Mouse (Mus musculus): ENCODE data around the gene Kcnk3. TPM values are rescaled to one million over a fixed set of nuclear protein-coding genes. Genes with fewer than 3 reads are reported as not detected.

Gene Kcnk3
- polyA plus RNA-seq, 1 experiment, result 0.11 TPM

DNA sequence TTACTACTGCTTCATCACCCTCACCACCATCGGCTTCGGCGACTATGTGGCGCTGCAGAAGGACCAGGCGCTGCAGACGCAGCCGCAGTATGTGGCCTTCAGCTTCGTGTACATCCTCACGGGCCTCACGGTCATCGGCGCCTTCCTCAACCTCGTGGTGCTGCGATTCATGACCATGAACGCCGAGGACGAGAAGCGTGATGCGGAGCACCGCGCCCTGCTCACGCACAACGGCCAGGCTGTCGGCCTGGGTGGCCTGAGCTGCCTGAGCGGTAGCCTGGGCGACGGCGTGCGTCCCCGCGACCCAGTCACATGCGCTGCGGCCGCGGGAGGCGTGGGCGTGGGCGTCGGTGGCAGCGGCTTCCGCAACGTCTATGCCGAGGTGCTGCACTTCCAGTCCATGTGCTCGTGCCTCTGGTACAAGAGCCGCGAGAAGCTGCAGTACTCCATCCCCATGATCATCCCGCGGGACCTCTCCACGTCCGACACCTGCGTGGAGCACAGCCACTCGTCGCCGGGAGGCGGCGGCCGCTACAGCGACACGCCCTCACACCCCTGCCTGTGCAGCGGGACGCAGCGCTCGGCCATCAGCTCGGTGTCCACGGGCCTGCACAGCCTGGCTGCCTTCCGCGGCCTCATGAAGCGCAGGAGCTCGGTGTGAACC, 34.3 kb downstream of the Kcnk3 start:
- TF ChIP-seq MYOG (IDR thresholded peaks at IDR 0.05; ENCODE audit: control insufficient read depth in 1 of 3, insufficient read depth in 1 of 3, insufficient read length in 2 of 3, low read depth in 2 of 3) (no peak), TCF12 (IDR thresholded peaks at IDR 0.05; ENCODE audit: insufficient read depth, poor library complexity, severe bottlenecking) (no peak), USF1 (IDR thresholded peaks at IDR 0.05; ENCODE audit: low read depth) (no peak), REST (IDR thresholded peaks at IDR 0.05; ENCODE audit: insufficient read depth, insufficient read length) (no peak), TCF3 (IDR thresholded peaks at IDR 0.05; ENCODE audit: insufficient read length, low read depth) (no peak), POLR2AphosphoS2 (IDR thresholded peaks at IDR 0.05; ENCODE audit: insufficient read length, low read depth) (no peak), POLR2A (IDR thresholded peaks at IDR 0.05; ENCODE audit: insufficient read length, low read depth) (no peak), E2F4 (IDR thresholded peaks at IDR 0.05; ENCODE audit: insufficient read depth) (no peak), CEBPB (IDR thresholded peaks at IDR 0.05; ENCODE audit: insufficient read depth, poor library complexity, severe bottlenecking) (no peak), MYOD1 (IDR thresholded peaks at IDR 0.05; ENCODE audit: control insufficient read depth in 1 of 3, insufficient read length in 2 of 3, low read depth in 2 of 3) (no peak), SRF (IDR thresholded peaks at IDR 0.05; ENCODE audit: control insufficient read depth, insufficient read length, low read depth) (no peak), MAX (IDR thresholded peaks at IDR 0.05; ENCODE audit: low read depth) (no peak)
- no peak overlapping the region for H3K4me3 ChIP-seq
- no peaks in the 10 kb centered on the region for H3K36me3 ChIP-seq (ENCODE audit: control insufficient read depth, insufficient read depth)
- H3K79me2 ChIP-seq (ENCODE audit: control insufficient read depth, insufficient read depth), result no peaks in the 10 kb centered on the region
- H3K27me3 ChIP-seq (ENCODE audit: control insufficient read depth, insufficient read depth, insufficient read length), result peaks cover 51% of the 10 kb centered on the region
- H3ac ChIP-seq (ENCODE audit: control insufficient read depth, insufficient read length), result no peak overlapping the region
- H3K4me2 ChIP-seq (ENCODE audit: low read depth), result no peak overlapping the region

DNA sequence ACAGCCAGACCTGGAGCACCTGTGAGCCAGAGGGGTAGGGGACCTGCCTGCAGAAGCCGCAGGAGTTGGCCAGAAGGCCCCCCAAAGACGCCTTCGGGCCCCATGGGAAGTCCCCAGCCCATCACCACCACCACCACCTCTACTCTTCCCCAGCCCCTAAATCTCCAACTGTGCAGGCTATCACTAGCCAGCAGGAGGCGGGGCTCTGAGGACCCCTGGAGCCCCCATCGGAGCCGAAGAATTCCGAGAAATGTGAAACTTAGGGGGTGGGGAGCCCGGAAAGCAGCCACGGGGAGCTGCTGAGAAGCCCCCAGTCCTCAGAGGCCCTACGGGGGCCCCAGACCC, 34.8 kb downstream of the Kcnk3 start:
- TF ChIP-seq TCF12 (IDR thresholded peaks at IDR 0.05; ENCODE audit: insufficient read depth, poor library complexity, severe bottlenecking) (no peak), USF1 (IDR thresholded peaks at IDR 0.05; ENCODE audit: low read depth) (no peak), CEBPB (IDR thresholded peaks at IDR 0.05; ENCODE audit: insufficient read depth, poor library complexity, severe bottlenecking) (no peak), POLR2A (IDR thresholded peaks at IDR 0.05; ENCODE audit: insufficient read length, low read depth) (no peak), REST (IDR thresholded peaks at IDR 0.05; ENCODE audit: insufficient read depth, insufficient read length) (no peak), POLR2AphosphoS2 (IDR thresholded peaks at IDR 0.05; ENCODE audit: insufficient read length, low read depth) (no peak), SRF (IDR thresholded peaks at IDR 0.05; ENCODE audit: control insufficient read depth, insufficient read length, low read depth) (no peak), E2F4 (IDR thresholded peaks at IDR 0.05; ENCODE audit: insufficient read depth) (no peak), MYOD1 (IDR thresholded peaks at IDR 0.05; ENCODE audit: control insufficient read depth in 1 of 3, insufficient read length in 2 of 3, low read depth in 2 of 3) (no peak), TCF3 (IDR thresholded peaks at IDR 0.05; ENCODE audit: insufficient read length, low read depth) (no peak), MYOG (IDR thresholded peaks at IDR 0.05; ENCODE audit: control insufficient read depth in 1 of 3, insufficient read depth in 1 of 3, insufficient read length in 2 of 3, low read depth in 2 of 3) (no peak), MAX (IDR thresholded peaks at IDR 0.05; ENCODE audit: low read depth) (no peak)
- no peak overlapping the region for H3ac ChIP-seq (ENCODE audit: control insufficient read depth, insufficient read length)
- H3K4me3 ChIP-seq, result no peak overlapping the region
- H3K36me3 ChIP-seq (ENCODE audit: control insufficient read depth, insufficient read depth), result no peaks in the 10 kb centered on the region
- H3K27me3 ChIP-seq (ENCODE audit: control insufficient read depth, insufficient read depth, insufficient read length), result peaks cover 50% of the 10 kb centered on the region
- H3K4me2 ChIP-seq (ENCODE audit: low read depth), result no peak overlapping the region
- no peaks in the 10 kb centered on the region for H3K79me2 ChIP-seq (ENCODE audit: control insufficient read depth, insufficient read depth)

DNA sequence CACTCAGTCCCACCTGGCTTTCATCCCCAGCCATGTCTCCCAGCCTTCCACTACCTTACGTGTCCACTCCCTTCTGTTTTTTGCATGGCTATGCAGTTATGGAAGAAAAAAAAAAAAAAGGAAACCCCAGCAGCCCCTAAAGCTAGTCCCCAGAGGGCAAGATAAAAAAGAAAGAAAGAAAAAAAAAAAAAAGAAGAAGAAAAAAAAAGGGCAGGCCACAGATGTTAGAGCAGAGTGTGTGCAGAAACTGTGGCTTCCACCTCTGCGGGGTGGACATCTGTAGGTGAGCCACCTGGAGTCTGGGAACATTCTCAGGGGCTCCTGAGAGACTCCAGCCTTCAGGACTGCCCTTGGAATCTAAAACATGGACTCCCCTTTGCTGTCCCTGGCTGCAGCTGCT, 35.4 kb downstream of the Kcnk3 start:
- TF ChIP-seq TCF12 (IDR thresholded peaks at IDR 0.05; ENCODE audit: insufficient read depth, poor library complexity, severe bottlenecking) (no peak), TCF3 (IDR thresholded peaks at IDR 0.05; ENCODE audit: insufficient read length, low read depth) (no peak), MYOG (IDR thresholded peaks at IDR 0.05; ENCODE audit: control insufficient read depth in 1 of 3, insufficient read depth in 1 of 3, insufficient read length in 2 of 3, low read depth in 2 of 3) (no peak), USF1 (IDR thresholded peaks at IDR 0.05; ENCODE audit: low read depth) (no peak), SRF (IDR thresholded peaks at IDR 0.05; ENCODE audit: control insufficient read depth, insufficient read length, low read depth) (no peak), REST (IDR thresholded peaks at IDR 0.05; ENCODE audit: insufficient read depth, insufficient read length) (no peak), POLR2A (IDR thresholded peaks at IDR 0.05; ENCODE audit: insufficient read length, low read depth) (no peak), MAX (IDR thresholded peaks at IDR 0.05; ENCODE audit: low read depth) (no peak), MYOD1 (IDR thresholded peaks at IDR 0.05; ENCODE audit: control insufficient read depth in 1 of 3, insufficient read length in 2 of 3, low read depth in 2 of 3) (no peak), E2F4 (IDR thresholded peaks at IDR 0.05; ENCODE audit: insufficient read depth) (no peak), POLR2AphosphoS2 (IDR thresholded peaks at IDR 0.05; ENCODE audit: insufficient read length, low read depth) (no peak), CEBPB (IDR thresholded peaks at IDR 0.05; ENCODE audit: insufficient read depth, poor library complexity, severe bottlenecking) (no peak)
- H3K4me3 ChIP-seq, result no peak overlapping the region
- peaks cover 50% of the 10 kb centered on the region for H3K27me3 ChIP-seq (ENCODE audit: control insufficient read depth, insufficient read depth, insufficient read length)
- no peak overlapping the region for H3K4me2 ChIP-seq (ENCODE audit: low read depth)
- no peaks in the 10 kb centered on the region for H3K36me3 ChIP-seq (ENCODE audit: control insufficient read depth, insufficient read depth)
- no peaks in the 10 kb centered on the region for H3K79me2 ChIP-seq (ENCODE audit: control insufficient read depth, insufficient read depth)
- H3ac ChIP-seq (ENCODE audit: control insufficient read depth, insufficient read length), result no peak overlapping the region

DNA sequence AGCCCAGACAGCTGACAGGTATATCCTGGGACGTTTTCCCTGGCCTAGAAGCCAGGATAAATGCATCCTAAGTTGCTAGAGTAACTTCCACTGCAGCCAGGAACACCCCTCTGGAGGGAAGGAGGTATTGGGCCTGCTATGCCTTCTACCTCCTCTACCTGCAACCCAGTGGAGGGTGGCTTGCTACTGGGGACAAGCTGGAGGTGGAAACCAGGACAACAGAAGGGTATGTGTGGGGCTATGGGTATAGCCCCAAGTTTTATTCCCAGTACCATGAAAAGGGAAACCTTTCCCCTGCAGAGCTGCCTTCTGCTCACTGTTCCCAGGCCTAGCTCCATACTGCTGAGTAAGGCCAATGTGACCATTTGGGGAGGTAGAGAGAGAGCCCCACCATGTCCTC, 36.3 kb downstream of the Kcnk3 start:
- Histone ChIP-seq H3K36me3 (ENCODE audit: control insufficient read depth, insufficient read depth) (no peaks in the 10 kb centered on the region), H3ac (ENCODE audit: control insufficient read depth, insufficient read length) (no peak overlapping the region), H3K79me2 (ENCODE audit: control insufficient read depth, insufficient read depth) (no peaks in the 10 kb centered on the region), H3K4me2 (ENCODE audit: low read depth) (no peak overlapping the region), H3K27me3 (ENCODE audit: control insufficient read depth, insufficient read depth, insufficient read length) (peaks cover 51% of the 10 kb centered on the region), H3K4me3 (no peak overlapping the region)
- TF ChIP-seq SRF (IDR thresholded peaks at IDR 0.05; ENCODE audit: control insufficient read depth, insufficient read length, low read depth), result no peak
- TF ChIP-seq MYOD1 (IDR thresholded peaks at IDR 0.05; ENCODE audit: control insufficient read depth in 1 of 3, insufficient read length in 2 of 3, low read depth in 2 of 3), result no peak
- no peak for TF ChIP-seq REST (IDR thresholded peaks at IDR 0.05; ENCODE audit: insufficient read depth, insufficient read length)
- no peak for TF ChIP-seq MAX (IDR thresholded peaks at IDR 0.05; ENCODE audit: low read depth)
- no peak for TF ChIP-seq E2F4 (IDR thresholded peaks at IDR 0.05; ENCODE audit: insufficient read depth)
- no peak for TF ChIP-seq CEBPB (IDR thresholded peaks at IDR 0.05; ENCODE audit: insufficient read depth, poor library complexity, severe bottlenecking)
- TF ChIP-seq TCF3 (IDR thresholded peaks at IDR 0.05; ENCODE audit: insufficient read length, low read depth), result no peak
- no peak for TF ChIP-seq TCF12 (IDR thresholded peaks at IDR 0.05; ENCODE audit: insufficient read depth, poor library complexity, severe bottlenecking)
- no peak for TF ChIP-seq POLR2AphosphoS2 (IDR thresholded peaks at IDR 0.05; ENCODE audit: insufficient read length, low read depth)
- TF ChIP-seq POLR2A (IDR thresholded peaks at IDR 0.05; ENCODE audit: insufficient read length, low read depth), result no peak
- no peak for TF ChIP-seq USF1 (IDR thresholded peaks at IDR 0.05; ENCODE audit: low read depth)
- TF ChIP-seq MYOG (IDR thresholded peaks at IDR 0.05; ENCODE audit: control insufficient read depth in 1 of 3, insufficient read depth in 1 of 3, insufficient read length in 2 of 3, low read depth in 2 of 3), result no peak
